Mouse (Mus musculus): ENCODE data around the gene Gm15091.
"Not testable (repeated sequence)": the region's sequence is repeated elsewhere in the genome, so short reads cannot be mapped to it uniquely, and the experiment has no call there.

The Gm15091 gene

GRCm38 (mm10) chrX:149941355-149941754 is at the start of gene Gm15091:
TSS of gene Gm15091 (plus strand) at chrX:149941655.
- DNase-seq (ENCODE audit: low spot score) = not testable (repeated sequence)

Measured in embryo, embryonic 10 days (tissue).